Mouse (Mus musculus) yolk sac, embryonic 10.5 days (tissue): Measurements from ENCODE around the gene Adipoq.
A peak's percentile ranks its signal among the peaks of the same experiment; 100 is the strongest.
"Not testable (repeated sequence)": the region's sequence is repeated elsewhere in the genome, so short reads cannot be mapped to it uniquely, and the experiment has no call there.

ENCODE experiments used
- DNase-seq: peaks from one replicate; pipeline ENCODE4 v3.0.0-alpha.2; 2017; ENCODE audit warnings: low spot score

Gene Adipoq

DNA sequence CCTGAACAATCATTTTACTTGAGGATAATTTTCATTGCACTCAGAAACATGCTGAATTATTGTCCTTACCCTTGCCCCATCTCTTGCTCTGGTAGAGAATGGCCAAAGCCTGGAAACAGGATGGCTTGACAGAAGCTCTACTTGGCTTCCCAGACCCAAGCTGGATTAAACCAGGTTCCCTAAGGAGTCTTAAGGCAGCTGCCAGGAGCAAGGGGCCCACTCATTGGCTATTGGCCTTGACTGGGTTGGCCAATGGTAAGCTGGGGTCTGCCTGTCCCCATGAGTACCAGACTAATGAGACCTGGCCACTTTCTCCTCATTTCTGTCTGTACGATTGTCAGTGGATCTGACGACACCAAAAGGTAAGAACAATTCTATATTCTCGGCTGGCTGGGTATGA lies at the start of gene Adipoq:
Adipoq (plus strand) TSS at position 257 of the 400 bp plus-strand sequence.
- DNase-seq, result no peak

DNA sequence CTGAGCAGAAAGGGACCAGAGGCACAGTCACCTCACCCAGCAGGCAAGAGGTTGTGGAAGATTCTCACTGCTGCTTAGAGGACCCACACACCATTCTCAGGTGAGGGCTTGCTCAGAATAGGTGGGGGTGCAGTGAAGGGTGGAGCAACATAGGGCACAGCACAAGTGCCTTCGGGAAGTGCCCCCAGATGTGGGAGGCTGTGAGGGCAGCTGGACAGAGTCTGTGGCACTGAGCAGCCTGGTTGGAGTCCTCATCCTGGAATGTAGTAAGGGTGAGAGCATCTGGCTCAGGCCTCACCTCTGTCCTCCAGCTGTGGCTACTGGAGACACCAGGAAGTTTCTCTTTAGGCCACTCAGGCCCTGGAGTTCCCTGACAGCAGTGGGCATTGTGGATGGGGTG lies 49.5 kb upstream of the Adipoq start:
- not testable (repeated sequence) for DNase-seq

DNA sequence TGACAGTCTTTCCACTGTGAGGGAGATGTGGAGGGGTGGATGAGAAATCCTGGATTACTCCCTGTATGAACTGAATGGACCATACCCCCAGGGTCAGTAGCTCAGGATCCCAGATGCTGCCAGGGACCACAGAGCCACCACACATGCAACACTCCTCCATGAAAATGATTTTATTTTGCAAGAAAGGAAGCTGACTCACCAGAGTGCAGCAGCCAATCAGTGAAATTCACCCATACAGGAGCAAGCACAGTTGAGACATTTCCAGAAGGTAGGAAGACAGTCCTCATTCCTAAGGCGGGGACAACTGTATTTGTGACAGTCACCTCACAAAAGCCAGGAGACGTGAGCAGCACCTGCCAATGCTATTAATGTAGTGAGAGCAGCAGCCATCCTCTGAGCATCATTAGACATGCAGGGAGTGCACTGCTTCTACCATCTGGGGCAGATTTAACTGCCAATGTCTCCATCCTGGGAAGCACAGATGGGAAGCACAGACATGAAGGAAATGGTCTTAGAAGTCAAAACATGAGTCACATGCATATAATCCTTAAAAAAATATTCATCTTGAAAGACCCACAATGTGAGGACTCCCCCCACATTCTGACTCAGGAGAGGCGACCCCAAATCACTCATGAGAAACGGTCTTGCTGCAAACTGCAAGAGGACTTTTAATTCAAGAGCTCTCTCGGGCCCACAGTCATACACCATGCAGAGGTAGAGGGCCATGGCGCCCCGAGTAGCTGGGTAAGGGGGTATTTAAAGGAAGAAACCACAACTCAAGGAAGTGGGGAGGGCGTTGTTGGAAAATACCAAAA lies 48.8 kb upstream of the Adipoq start:
- DNase-seq, result not testable (repeated sequence)

DNA sequence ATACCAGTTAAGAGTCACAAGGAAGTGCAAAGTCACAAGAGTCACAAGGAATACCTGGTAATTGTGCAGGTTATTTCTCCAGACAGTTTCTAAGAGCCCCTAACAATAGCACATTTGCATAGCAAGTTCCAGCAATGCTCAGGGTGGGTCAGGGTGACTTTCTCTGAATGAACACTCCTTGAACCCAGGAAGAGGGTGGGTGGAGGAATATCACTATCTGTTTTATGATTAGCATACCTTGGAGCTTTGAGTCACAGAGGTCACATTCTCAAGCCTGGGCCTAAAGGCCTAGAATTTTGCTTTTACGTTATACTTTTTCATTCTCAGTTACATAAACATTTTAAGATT lies 48.3 kb upstream of the Adipoq start:
- DNase-seq, result not testable (repeated sequence)

DNA sequence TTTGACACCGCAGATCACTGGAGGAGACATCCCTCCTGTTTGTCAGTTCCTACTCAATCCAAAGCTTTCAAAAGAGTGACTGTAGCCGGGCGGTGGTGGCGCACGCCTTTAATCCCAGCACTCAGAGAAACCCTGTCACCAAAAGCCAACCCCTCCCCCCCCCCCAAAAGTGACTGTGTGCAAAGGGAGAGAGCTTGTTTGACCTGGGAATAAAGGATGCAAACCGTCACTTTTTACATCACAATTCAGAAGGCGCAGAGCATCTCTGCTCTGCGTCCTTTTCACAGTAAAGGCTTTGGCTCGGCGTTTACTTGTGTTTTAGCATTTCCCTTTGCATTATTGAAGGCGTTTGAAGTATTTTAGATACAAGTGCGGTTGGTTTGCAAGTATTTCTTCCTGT lies 46.7 kb upstream of the Adipoq start:
- no peak for DNase-seq

DNA sequence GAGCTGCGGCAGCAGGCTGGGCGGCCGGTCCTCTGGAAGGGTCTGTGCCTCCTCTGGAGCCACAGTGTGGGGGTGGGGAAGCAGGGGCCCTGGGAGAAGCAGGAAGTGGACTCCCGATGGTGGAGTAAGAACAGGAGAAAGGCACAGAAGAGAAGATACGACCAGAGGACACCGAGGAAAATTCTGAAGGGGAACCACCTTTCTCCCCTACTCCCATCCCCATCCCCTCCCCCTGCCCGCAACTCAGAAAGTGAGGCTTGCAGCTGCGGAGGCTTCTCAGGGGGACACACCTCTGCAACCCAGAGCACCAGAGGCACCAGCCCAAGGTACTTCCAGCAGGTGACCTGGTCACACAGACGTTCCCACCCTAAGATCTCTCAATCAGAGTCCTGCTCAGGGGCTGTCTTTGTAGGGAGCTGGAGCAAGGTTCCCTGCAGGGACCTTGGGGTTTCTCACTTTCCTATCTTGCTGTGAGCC lies 46.2 kb upstream of the Adipoq start:
- DNase-seq, result peak; percentile 74

DNA sequence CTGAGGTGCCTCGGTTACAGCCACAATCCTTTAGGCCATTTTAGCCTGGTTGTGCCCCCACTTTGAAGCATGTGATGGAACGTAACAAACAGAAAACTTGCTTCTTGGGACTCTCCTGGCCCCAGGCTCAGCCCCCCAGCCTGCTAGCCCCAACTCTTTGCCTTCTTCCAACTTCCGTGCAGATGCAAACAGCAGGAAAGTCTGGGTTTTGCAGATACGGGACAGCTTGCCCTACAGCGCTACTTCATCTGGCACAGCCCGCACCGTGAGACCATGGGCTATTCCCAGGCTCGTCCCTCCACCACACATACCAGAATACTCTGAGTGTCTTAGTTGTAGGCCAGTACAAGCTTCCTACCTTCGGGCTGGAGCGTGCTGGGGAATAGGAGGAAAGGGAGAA lies 45.7 kb upstream of the Adipoq start:
- DNase-seq, result no peak

DNA sequence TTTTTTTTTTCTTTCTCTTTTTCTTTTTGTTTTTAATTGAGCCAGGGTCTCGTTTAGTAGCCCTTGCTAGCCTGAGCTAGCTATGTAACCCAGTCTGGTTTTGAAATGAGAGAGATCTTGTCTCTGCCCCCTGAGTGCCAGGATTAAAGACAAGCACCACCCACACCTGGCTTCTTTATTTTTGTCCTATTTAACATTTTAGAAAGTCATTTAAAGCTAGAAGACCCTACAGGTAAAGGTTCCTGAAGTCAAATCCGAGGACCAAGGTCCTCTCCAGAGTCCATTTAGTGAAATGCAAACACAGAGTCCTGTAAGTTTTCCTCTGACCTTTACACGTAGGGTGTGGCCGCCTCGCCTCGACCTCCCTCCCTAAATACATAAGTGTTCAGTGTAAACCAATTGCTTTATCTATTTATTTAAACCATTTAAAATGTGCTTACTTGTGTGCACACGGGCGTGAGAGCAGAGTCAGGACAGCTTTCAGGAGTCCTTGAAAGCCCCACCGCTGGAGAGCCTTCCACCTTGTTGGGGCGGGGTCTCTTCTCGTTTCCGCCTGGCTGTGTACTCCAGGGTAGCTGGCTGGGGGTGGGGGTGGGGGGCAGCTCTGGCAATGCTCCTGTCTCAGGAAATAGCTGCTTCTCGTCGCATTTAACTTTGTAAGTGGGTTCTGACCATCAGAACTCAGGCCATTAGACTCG lies 43.8 kb upstream of the Adipoq start:
- peak; percentile 77 for DNase-seq

DNA sequence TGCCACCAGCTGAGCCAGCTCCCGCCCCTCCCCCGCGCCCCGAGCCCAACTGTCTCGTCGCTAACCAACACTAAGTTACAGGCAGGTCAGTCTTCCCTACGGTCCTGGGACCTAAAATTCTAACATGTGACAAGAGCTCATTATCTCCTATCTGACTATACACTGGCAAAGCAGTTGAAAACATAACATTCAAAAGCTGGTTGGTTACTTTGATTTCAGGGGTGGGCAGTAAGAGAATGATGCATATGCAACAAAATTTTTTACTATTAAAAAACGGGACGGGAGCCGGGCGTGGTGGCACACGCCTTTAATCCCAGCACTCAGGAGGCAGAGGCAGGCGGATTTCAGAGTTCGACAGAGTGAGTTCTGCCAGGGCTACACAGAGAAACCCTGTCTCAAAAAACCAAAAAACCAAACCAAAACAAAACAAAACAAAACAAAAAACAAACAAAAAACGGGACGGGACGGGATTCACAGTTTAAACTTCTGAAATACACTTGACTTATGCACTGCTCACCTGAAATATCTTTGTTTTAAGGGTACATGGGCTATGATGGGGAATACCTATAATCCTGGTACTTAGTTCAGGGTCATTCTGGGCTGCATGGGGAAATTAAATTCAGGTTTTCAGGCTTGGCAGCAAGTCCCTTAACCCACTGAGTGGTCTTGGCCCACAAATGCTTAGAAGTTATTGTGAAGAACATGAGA lies 43.1 kb upstream of the Adipoq start:
- DNase-seq, result no peak

DNA sequence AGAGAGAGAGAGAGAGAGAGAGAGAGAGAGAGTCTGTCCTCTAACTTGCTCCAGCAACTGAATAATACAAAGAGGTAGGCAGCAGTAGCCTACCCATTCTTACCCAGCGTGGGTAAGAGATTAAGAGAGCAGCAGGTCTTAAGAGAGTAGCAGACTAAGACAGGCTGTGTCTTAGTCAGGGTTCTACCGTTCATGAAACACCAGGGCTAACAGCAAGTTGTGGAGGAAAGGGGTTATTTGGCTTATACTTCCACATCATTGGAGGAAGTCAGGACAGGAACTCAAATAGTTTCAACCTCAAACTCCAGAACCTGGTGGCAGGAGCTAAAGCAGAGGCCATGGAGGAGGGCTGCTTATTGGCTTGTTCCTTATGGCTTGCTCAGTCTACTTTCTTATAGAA lies 42.5 kb upstream of the Adipoq start:
- no peak for DNase-seq

DNA sequence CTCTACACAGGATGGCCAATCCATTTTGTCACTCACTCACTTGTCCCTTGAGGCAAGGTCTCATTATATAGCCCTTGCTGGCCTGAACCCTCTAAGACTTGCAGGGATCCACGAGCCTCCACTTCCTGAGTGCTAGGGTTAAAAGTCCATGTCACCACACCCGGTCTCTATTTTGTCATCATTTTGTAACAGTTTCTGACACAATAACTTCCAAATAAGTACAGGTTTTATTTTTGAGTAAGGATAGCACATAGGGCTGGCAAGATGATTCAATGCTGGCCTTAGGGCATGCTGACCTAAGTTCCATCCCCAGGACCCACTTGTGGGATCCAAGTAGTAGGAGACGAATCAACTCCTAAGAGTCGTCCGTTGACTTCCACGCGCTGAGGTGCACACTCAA lies 40.2 kb upstream of the Adipoq start:
- DNase-seq, result no peak

DNA sequence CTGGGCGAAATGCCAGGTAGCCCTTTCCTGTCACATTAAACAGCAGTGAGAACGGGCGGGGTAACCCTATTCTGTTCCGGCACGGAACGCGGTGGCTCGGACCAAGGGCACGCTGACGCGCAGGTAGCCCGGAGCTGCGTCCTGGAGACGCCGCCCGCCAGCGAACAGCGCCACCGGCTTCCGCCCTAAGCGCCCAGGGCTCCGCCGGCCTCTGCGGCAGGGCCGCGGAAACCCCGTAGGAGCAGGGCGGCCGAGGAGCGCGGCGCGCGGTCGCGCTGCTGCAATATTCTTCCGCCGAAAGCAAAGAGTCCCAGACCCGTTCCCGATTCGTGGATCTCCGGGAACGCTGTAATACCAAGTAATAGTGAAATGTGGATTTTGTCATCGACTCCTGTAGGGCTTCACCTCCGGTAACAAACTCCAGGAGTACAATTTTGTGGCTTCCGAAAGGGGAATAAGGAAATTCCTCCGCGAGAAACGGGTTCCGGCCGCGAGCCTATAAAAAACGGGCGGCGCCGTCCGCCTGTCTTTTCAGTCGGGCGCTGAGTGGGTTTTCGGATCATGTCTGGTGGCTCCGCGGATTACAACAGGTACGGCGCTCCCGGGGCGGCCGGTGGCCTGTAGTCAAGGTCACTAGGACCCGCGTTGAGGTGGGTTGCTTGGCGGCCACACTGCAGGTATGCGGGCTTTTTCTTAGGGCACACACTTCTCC lies 38.9 kb upstream of the Adipoq start, which contains the start of gene Eif4a2:
Eif4a2 (plus strand) TSS at position 214 of the 712 bp plus-strand sequence.
- DNase-seq, result peak; percentile 90

DNA sequence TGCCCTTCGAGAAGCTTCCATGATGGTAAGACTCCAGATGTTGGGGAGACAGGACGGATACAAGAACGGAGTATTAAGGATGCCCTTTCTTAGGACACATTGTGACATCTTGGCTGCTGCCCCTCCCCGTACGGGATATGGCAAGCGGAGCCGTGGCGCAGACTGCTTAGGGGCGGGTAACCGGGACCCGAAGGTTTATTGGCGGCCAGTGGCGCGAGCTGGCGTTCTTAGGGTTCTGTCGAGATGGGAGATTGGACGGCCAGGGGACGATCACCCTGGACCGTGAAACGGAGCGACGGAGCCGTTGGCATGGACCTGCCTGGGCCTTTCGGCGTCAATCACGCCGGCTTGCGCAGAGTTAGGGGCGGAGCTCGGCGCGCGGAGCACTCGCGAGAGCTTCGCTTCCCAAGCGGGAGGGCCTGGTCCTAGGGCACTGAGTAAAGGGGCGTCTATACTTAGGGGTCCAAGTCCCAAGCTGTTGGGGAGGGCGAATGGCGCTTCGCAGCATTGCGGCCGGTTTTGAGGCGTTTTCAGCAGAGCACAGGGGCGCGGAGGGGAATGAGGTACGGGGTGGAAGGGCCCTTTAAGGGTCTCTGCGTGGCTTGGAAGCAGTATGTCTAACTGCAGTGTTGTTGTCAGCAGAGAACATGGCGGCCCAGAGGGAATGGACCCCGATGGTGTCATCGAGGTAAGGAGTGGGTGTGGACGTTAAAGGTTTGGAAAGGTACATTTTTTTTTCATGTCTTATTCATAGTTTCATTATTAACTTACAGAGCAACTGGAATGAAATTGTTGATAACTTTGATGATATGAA lies 38.2 kb upstream of the Adipoq start:
- DNase-seq, result peak; percentile 80

DNA sequence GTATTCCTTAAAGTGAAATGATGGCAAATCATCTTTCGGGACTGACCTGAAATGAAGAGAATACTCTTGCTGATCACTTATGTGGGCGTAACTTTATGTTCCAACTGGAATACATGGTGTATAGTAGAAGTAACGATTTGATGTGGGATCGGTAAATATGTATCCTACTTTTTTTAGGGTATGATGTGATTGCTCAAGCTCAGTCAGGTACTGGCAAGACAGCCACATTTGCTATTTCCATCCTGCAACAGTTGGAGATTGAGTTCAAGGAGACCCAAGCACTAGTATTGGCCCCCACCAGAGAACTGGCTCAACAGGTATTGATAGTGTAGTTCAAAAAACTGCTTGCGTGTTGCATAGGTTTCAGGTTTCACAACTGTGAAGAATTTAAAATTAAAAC lies 37.4 kb upstream of the Adipoq start:
- DNase-seq, result no peak

DNA sequence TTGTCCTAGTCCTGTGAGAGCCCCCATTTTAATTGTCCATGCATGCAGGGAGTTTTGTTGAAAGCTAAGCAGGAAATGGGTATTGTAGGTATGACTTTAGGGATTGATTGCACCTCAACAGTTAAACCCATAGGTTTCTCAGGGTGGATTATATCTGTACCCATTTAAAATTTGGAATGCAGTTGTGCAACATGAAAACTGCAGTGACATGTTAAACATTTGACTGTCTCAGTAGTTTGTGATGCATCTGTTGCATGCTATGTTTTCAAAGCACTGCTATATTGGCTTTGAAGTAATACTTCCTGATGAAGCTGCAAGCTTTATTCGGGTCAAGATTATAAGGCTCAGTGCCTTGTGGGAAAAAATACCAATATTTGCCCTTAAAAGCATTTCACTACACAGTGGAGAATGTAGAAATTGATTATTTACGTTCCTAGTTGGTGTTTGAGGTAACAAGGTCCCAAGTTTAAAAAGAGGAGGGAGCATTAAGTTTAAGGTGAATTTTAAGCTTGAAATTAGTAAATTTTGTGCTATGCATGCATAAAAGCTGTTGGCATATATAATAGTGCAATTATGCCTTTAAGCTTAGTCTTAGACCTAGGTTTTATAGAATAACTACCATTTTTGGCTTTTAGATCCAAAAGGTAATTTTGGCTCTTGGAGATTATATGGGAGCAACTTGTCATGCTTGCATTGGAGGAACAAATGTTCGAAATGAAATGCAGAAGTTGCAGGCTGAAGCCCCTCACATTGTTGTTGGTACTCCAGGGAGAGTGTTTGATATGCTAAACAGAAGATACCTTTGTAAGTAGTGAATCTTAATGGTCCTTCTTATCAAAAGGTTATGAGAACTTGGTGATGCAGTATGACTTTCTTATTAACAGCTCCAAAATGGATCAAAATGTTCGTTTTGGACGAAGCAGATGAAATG lies 36.7 kb upstream of the Adipoq start:
- DNase-seq, result no peak

DNA sequence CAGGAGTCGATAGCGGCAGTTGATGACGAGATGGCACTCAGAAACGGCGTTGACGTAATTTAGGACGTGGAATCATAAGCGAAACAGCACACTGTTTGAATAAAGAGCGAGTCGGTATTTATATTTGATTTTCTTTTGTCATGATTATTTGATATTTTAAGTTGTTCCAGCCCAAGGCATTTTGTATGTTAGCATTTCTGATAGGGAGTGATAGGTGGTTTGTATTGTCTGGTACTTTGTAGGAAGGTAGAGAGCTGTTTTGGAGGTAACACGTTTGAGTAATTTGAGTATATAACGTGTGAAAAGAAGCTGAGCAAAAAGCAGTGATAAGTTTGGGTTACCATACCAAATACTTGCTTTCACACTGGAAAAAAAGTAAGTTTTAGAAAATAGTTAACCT lies 34.0 kb upstream of the Adipoq start:
- no peak for DNase-seq

DNA sequence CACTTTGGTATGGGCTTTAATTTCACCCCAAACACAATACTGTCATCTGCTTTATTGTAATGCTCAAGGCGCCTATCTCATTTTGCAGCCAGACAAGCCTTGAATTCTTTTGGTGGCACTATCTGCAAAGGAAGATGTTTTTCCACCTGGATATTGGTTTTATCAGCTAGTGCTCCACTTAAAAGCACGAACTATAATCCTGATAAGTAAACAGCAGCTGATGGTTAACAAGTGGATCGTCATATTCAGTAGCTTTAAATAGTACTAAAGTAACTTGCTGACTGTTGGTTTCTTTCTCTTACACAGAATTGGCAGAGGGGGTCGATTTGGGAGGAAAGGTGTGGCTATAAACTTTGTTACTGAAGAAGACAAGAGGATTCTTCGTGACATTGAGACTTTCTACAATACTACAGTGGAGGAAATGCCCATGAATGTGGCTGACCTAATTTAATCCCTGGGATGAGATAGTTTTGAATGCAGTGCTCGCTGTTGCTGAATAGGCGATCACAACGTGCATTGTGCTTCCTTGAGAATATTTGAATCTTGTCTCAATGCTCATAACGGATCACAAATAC lies 33.4 kb upstream of the Adipoq start:
- DNase-seq, result no peak

DNA sequence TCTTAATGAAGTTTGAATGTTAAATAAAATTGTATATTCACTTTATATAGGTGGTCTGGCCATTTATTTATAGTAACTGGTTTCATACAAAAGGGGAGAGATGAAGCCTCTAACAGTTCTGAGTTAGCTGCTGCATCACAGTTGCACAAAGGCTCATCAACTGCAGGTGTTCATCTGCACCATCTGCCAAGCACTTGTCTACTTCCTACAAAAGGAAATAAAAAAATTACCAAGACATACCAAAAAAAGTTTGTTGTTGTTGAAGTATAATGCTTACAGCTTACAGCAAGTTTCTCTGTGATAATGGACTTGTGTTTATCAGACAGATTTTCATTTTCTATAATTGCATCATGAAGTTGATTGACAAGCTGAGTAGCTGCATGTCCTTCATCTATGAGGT lies 32.4 kb upstream of the Adipoq start:
- DNase-seq, result no peak

DNA sequence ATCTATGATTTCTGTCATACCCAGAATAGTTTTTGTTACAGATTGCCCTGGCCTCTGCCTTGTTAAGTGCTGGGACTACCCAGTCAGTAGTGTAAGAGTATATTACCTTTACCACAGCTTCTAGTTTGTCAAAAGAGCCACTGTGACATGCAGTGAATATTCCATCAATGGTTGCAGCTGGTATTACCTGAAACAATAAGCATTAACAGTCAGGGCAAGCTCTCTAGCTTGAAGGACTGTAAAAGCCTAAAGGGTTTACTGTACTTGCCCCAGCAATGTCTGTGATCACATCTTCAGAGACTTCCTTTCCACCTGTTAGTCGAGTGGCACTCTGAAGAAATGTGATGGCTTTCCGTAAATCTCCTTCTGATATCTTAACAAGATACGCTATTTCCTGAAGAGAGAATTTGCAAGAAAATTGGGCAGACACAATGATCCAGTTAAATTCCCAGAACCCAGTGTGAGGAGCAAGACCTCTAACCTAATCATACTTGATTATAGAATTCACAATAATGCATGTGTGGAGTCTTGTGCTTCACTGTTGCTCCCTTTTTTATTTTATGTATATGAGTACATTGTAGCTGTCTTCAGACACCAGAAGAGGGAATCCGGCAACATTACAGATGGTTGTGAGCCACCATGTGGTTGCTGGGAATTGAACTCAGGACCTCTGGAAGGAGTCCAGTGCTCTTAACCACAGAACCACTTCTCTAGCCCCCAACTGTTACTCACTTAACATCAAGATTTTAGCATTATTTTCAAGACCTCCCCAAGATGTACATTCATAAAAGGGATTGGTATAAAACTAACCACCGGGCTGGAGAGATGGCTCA lies 31.8 kb upstream of the Adipoq start:
- peak; percentile 36 for DNase-seq
